Mouse (Mus musculus): ENCODE results near the gene D5Ertd579e. TPM values are rescaled to one million over a fixed set of nuclear protein-coding genes. Genes with fewer than 3 reads are reported as not detected.
"Not testable (repeated sequence)": the region's sequence is repeated elsewhere in the genome, so short reads cannot be mapped to it uniquely, and the experiment has no call there.

D5Ertd579e gene
- total and polyA plus RNA-seq, 2 experiments from 2014 or later = 34.2 to 71.1 TPM

GRCm38 (mm10) chr5:36663329-36663728, 32.5 kb downstream of the D5Ertd579e start:
- no peak for DNase-seq (ENCODE audit: low spot score)
- Histone ChIP-seq H3K4me1 (ENCODE audit: insufficient read depth, low read length) (no peaks in the 10 kb centered on the region), H3K9me3 (ENCODE audit: low read length) (no peaks in the 10 kb centered on the region), H3K4me2 (ENCODE audit: low read depth, low read length, poor library complexity, severe bottlenecking) (no peak overlapping the region), H3K9ac (replicated peaks; ENCODE audit: low read length, poor library complexity, severe bottlenecking) (no peak overlapping the region), H3K27me3 (ENCODE audit: insufficient read depth, low read length) (no peaks in the 10 kb centered on the region), H3K27ac (ENCODE audit: low read depth, low read length) (no peak overlapping the region), H3K4me3 (ENCODE audit: low read depth, low read length) (no peak overlapping the region), H3K36me3 (ENCODE audit: insufficient read depth, low read length) (peaks cover 2% of the 10 kb centered on the region; the same call in 1 of the 2 replicates)
- WGBS = 80% methylated on average over 2 of the region's 2 CpGs
- no peak for TF ChIP-seq CTCF (IDR thresholded peaks at IDR 0.05)
- no peak for ATAC-seq (ENCODE audit: low FRiP score)

- H3K9me3 ChIP-seq (ENCODE audit: low read length); H3K36me3 ChIP-seq (ENCODE audit: insufficient read depth, low read length); H3K4me3 ChIP-seq (ENCODE audit: low read depth, low read length); H3K4me2 ChIP-seq (ENCODE audit: low read depth, low read length, poor library complexity, severe bottlenecking); H3K27ac ChIP-seq (ENCODE audit: low read depth, low read length); H3K9ac ChIP-seq (replicated peaks; ENCODE audit: low read length, poor library complexity, severe bottlenecking); H3K27me3 ChIP-seq (ENCODE audit: insufficient read depth, low read length); ATAC-seq (ENCODE audit: low FRiP score); H3K4me1 ChIP-seq (ENCODE audit: insufficient read depth, low read length); DNase-seq (ENCODE audit: low spot score): not testable (repeated sequence)
Observed at GRCm38 (mm10) chr5:36660977-36661760, 34.7 kb downstream of the D5Ertd579e start.

- WGBS = 71% methylated on average over 5 of the region's 5 CpGs
Observed at GRCm38 (mm10) chr5:36625612-36626011, 70.2 kb downstream of the D5Ertd579e start.

GRCm38 (mm10) chr5:36623670-36624069, 72.2 kb downstream of the D5Ertd579e start:
- H3K4me3 ChIP-seq (ENCODE audit: low read depth, low read length) = no peak overlapping the region
- no peak overlapping the region for H3K27ac ChIP-seq (ENCODE audit: low read depth, low read length)
- DNase-seq (ENCODE audit: low spot score) (no peak), ATAC-seq (ENCODE audit: low FRiP score) (no peak)
- H3K4me1 ChIP-seq (ENCODE audit: insufficient read depth, low read length) = no peaks in the 10 kb centered on the region
- TF ChIP-seq CTCF (IDR thresholded peaks at IDR 0.05) = no peak
- H3K27me3 ChIP-seq (ENCODE audit: insufficient read depth, low read length) = no peaks in the 10 kb centered on the region
- H3K9ac ChIP-seq (replicated peaks; ENCODE audit: low read length, poor library complexity, severe bottlenecking) = no peak overlapping the region
- H3K4me2 ChIP-seq (ENCODE audit: low read depth, low read length, poor library complexity, severe bottlenecking) = no peak overlapping the region
- no peaks in the 10 kb centered on the region for H3K9me3 ChIP-seq (ENCODE audit: low read length)
- 96% methylated on average over 5 of the region's 5 CpGs for WGBS
- H3K36me3 ChIP-seq (ENCODE audit: insufficient read depth, low read length) = peaks cover 7% of the 10 kb centered on the region; the same call in 1 of the 2 replicates

More at GRCm38 (mm10) chr5:36625612-36626011, 70.2 kb downstream of the D5Ertd579e start:
- H3K9ac ChIP-seq (replicated peaks; ENCODE audit: low read length, poor library complexity, severe bottlenecking) = no peak overlapping the region
- H3K27me3 ChIP-seq (ENCODE audit: insufficient read depth, low read length) = no peaks in the 10 kb centered on the region
- DNase-seq (ENCODE audit: low spot score) (no peak), ATAC-seq (ENCODE audit: low FRiP score) (no peak)
- 0 out of 2 replicates have a peak, but pooled peaks cover 5% of the 10 kb centered on the region for H3K36me3 ChIP-seq (ENCODE audit: insufficient read depth, low read length)
- no peaks in the 10 kb centered on the region for H3K9me3 ChIP-seq (ENCODE audit: low read length)
- TF ChIP-seq CTCF (IDR thresholded peaks at IDR 0.05) = no peak
- no peak overlapping the region for H3K27ac ChIP-seq (ENCODE audit: low read depth, low read length)
- H3K4me2 ChIP-seq (ENCODE audit: low read depth, low read length, poor library complexity, severe bottlenecking) = no peak overlapping the region
- no peaks in the 10 kb centered on the region for H3K4me1 ChIP-seq (ENCODE audit: insufficient read depth, low read length)
- H3K4me3 ChIP-seq (ENCODE audit: low read depth, low read length) = no peak overlapping the region

GRCm38 (mm10) chr5:36621058-36621449, 74.8 kb downstream of the D5Ertd579e start:
- no peak for DNase-seq (ENCODE audit: low spot score)
- no peaks in the 10 kb centered on the region for H3K4me1 ChIP-seq (ENCODE audit: insufficient read depth, low read length)
- no peak for TF ChIP-seq CTCF (IDR thresholded peaks at IDR 0.05)
- no peaks in the 10 kb centered on the region for H3K27me3 ChIP-seq (ENCODE audit: insufficient read depth, low read length)
- no peak overlapping the region for H3K27ac ChIP-seq (ENCODE audit: low read depth, low read length)
- peaks cover 17% of the 10 kb centered on the region for H3K36me3 ChIP-seq (ENCODE audit: insufficient read depth, low read length)
- no peak for ATAC-seq (ENCODE audit: low FRiP score)
- 82% methylated on average over 5 of the region's 5 CpGs for WGBS
- H3K4me3 ChIP-seq (ENCODE audit: low read depth, low read length) = no peak overlapping the region
- H3K9me3 ChIP-seq (ENCODE audit: low read length) = no peaks in the 10 kb centered on the region
- H3K9ac ChIP-seq (replicated peaks; ENCODE audit: low read length, poor library complexity, severe bottlenecking) = no peak overlapping the region
- H3K4me2 ChIP-seq (ENCODE audit: low read depth, low read length, poor library complexity, severe bottlenecking) = no peak overlapping the region

GRCm38 (mm10) chr5:36620409-36621057, 75.3 kb downstream of the D5Ertd579e start:
- Histone ChIP-seq H3K4me2 (ENCODE audit: low read depth, low read length, poor library complexity, severe bottlenecking) (no peak overlapping the region), H3K27ac (ENCODE audit: low read depth, low read length) (no peak overlapping the region), H3K9me3 (ENCODE audit: low read length) (no peaks in the 10 kb centered on the region), H3K27me3 (ENCODE audit: insufficient read depth, low read length) (no peaks in the 10 kb centered on the region), H3K9ac (replicated peaks; ENCODE audit: low read length, poor library complexity, severe bottlenecking) (no peak overlapping the region), H3K4me1 (ENCODE audit: insufficient read depth, low read length) (no peaks in the 10 kb centered on the region), H3K4me3 (ENCODE audit: low read depth, low read length) (no peak overlapping the region), H3K36me3 (ENCODE audit: insufficient read depth, low read length) (peaks cover 22% of the 10 kb centered on the region)
- ATAC-seq (ENCODE audit: low FRiP score) = no peak
- 87% methylated on average over 8 of the region's 8 CpGs for WGBS
- TF ChIP-seq CTCF (IDR thresholded peaks at IDR 0.05) = no peak
- DNase-seq (ENCODE audit: low spot score) = no peak
